Mouse (Mus musculus): ENCODE measurements around the gene Unkl.

The Unkl gene

GRCm38 (mm10) chr17:25257804-25258261 lies 69.6 kb downstream of the Unkl start:
- DNase-seq: no peak

GRCm38 (mm10) chr17:25264453-25264852 lies 76.3 kb downstream of the Unkl start:
- peak; percentile 47 for DNase-seq

DNA sequence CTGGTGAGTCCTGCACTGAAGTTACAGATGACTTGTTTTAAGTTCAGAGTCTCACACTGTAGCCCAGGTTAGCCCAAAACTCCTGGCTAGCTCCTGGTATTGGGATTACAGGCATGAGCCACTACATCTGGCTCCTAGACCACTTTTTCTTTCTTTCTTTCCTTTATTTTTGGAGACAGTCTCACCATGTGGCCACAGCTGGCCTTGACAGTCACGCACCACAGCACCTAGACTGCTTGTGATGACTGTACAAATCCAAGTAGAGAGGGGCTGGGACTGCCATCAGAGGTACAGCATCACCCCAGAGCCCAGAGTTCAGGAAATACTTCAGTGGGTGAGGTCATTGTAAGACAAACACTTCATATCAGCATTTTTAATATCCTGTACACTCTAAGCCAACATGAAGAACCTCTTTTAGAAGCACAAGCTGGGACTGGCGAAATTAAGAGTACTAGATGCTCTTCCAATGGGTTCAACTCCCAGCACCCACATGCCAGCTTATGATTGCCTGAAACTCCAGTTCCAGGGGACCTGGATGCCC lies 82.7 kb downstream of the Unkl start:
- no peak for DNase-seq

- peak; percentile 46 for DNase-seq
These were observed 84.1 kb downstream of the Unkl start for GRCm38 (mm10) chr17:25272326-25272725.

DNA sequence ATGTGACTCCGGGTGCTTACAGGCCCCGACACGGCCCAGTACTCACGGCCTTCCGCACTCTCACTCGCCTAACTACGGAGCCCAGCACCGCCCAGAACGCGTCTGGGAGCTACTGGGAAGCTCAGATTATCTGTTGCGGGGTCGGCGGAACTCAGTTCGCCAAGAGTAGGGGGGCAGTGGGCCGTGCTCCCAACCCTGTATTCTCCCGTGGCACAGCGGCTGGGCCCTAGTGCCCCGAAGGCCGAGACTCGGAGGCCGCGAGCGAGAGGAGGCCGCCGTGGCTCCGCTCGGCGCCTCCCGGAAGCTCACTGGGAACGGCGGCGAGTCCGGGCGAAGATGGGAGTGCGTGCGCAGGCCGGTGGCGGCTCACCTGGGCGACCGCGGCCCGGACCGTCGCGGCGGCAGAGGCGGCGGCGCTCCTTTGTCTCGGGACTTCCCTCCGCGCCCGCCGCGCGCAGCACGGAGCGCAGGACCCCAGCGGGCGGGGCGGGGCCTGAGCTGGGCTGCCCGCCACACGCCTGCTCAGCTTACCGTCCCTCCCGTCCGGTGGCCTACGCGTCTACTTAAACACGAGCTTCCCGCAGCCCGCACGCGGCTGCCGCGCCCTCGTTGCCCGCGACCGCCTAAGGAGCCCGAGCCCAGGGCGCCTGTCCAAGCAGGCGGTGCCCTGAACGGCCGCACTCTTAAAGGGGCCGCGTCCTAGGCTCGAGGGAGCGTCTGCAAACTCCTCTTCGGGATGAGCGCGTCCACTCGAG lies 84.9 kb downstream of the Unkl start:
- peak; percentile 92 for DNase-seq

DNA sequence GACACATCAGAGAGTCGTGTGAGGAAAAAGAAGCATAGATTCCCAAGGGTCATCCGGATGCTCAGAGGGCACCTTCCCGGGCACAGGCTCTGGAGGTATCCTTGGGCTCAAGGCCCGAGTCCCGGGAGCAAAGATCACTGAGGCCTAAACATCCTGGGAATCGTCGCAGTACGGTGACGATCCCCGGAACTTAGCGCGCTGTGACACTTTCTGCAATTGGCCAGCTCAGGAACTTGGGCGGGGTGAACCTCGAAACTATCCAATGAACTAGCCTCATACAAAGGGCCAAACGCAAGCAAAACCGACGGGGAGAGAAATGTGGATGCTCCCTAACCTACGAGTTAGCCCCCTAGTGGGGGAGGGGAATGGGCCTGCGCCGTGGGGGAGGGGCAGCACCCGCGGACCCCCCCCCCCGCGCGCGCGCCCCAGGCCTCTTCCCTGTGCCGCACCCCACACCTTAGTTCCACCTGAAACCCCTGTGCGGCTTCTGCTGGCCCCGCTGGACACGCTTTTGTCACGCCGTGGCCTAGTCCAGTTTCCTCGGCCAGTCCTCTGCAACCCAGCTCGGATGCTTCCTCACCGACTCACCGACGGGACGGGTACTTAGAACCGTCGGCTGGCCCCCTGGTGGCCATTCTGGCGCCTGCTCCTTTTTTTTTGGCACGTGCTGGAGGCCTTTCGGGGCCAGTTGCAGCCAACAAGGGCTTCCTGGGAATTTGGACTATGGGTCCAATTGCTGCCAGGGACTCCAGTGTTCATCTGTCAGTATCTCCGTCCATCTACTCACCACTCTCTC lies 85.7 kb downstream of the Unkl start:
- peak; percentile 95 for DNase-seq

DNA sequence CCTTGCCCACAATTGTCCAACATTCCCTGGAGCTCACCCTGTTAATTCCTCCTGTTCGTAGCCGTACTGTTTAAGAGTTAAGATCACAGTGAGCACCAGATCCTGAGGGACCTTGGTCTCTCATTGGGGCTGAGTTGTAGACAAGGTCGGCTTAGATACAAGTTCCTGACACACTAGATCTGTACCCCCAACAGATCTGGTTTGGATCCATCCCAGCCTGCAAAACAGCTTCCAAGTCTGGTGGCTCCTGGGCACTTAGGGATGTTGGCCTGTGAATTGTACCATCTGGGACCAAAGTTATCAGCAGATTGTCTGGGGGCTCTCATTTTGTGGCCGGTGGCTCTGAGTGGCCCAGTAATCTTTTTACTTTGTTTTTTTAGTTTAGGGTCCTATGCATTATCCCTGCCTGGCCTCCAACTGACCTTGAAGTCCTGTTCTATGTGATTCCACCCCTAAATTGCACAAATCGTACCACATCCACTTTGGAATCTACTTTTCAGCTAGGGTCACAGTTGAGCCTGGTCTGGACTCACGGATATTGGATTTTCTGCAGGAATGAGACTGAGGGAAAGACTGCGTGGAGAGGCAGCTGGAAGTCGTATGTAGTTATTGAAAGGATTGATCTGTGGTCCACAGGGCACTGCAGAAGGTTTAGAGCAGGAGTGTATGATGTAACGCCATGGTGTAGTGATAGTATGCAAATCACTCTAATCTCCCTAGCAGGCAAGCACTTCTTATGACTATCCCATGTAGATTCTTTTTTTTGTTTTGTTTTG lies 86.6 kb downstream of the Unkl start, which contains the start of gene Ube2i:
Gene Ube2i, minus strand, starts transcription at position 52 of the 776 bp plus-strand sequence.
- DNase-seq: no peak

GRCm38 (mm10) chr17:25275833-25276232 lies 87.6 kb downstream of the Unkl start:
- DNase-seq: no peak

GRCm38 (mm10) chr17:25282133-25282532 lies 93.9 kb downstream of the Unkl start:
- DNase-seq: peak; percentile 80
